Mouse (Mus musculus): ENCODE results near the gene Fosl1. TPM values are rescaled to one million over a fixed set of nuclear protein-coding genes. Genes with fewer than 3 reads are reported as not detected.

Gene Fosl1
- polyA plus RNA-seq, 1 experiment from 2014 or later = not detected

GRCm38 (mm10) chr19:5448354-5449150, 1.2 kb downstream of the Fosl1 start:
- 3% methylated on average over 36 of the region's 36 CpGs for WGBS (ENCODE audit: insufficient replicate concordance)
- Histone ChIP-seq H3K9me3 (replicated peaks; ENCODE audit: control insufficient read depth, low read length) (no peaks in the 10 kb centered on the region), H3K4me1 (ENCODE audit: control insufficient read depth, low read depth, low read length) (peaks cover 22% of the 10 kb centered on the region), H3K36me3 (ENCODE audit: control insufficient read depth, insufficient read depth) (no peaks in the 10 kb centered on the region), H3K4me3 (ENCODE audit: low read depth, low read length) (peak overlapping the region; percentile 66), H3K9ac (ENCODE audit: low read depth, low read length) (no peak overlapping the region), H3K27ac (ENCODE audit: low read length) (no peak overlapping the region), H3K4me2 (ENCODE audit: low read depth, low read length) (peak overlapping the region; percentile 87), H3K27me3 (ENCODE audit: control insufficient read depth, insufficient read depth, low read depth, low read length) (peaks cover 52% of the 10 kb centered on the region)
- ATAC-seq (ENCODE audit: low read depth) = peak; percentile 61

- Histone ChIP-seq H3K4me3 (ENCODE audit: low read depth, low read length) (no peak overlapping the region), H3K4me2 (ENCODE audit: low read depth, low read length) (no peak overlapping the region), H3K27ac (ENCODE audit: low read length) (no peak overlapping the region), H3K4me1 (ENCODE audit: control insufficient read depth, low read depth, low read length) (peaks cover 22% of the 10 kb centered on the region), H3K9ac (ENCODE audit: low read depth, low read length) (no peak overlapping the region), H3K27me3 (ENCODE audit: control insufficient read depth, insufficient read depth, low read depth, low read length) (peaks cover 51% of the 10 kb centered on the region), H3K36me3 (ENCODE audit: control insufficient read depth, insufficient read depth) (no peaks in the 10 kb centered on the region), H3K9me3 (replicated peaks; ENCODE audit: control insufficient read depth, low read length) (no peaks in the 10 kb centered on the region)
- ATAC-seq (ENCODE audit: low read depth) = no peak
- 59% methylated on average over 3 of the region's 3 CpGs for WGBS (ENCODE audit: insufficient replicate concordance)
Observed at GRCm38 (mm10) chr19:5449673-5450072, 2.3 kb downstream of the Fosl1 start.

- 50% methylated on average over 6 of the region's 6 CpGs for WGBS (ENCODE audit: insufficient replicate concordance)
- H3K9ac ChIP-seq (ENCODE audit: low read depth, low read length) = no peak overlapping the region
- peaks cover 35% of the 10 kb centered on the region for H3K4me1 ChIP-seq (ENCODE audit: control insufficient read depth, low read depth, low read length)
- H3K27ac ChIP-seq (ENCODE audit: low read length) = no peak overlapping the region
- no peaks in the 10 kb centered on the region for H3K36me3 ChIP-seq (ENCODE audit: control insufficient read depth, insufficient read depth)
- no peaks in the 10 kb centered on the region for H3K9me3 ChIP-seq (replicated peaks; ENCODE audit: control insufficient read depth, low read length)
- ATAC-seq (ENCODE audit: low read depth) = no peak
- H3K4me3 ChIP-seq (ENCODE audit: low read depth, low read length) = no peak overlapping the region
- peaks cover 42% of the 10 kb centered on the region for H3K27me3 ChIP-seq (ENCODE audit: control insufficient read depth, insufficient read depth, low read depth, low read length)
- H3K4me2 ChIP-seq (ENCODE audit: low read depth, low read length) = no peak overlapping the region
Observed at GRCm38 (mm10) chr19:5451766-5452165, 4.4 kb downstream of the Fosl1 start.

GRCm38 (mm10) chr19:5455037-5455436, 7.7 kb downstream of the Fosl1 start:
- Histone ChIP-seq H3K9ac (ENCODE audit: low read depth, low read length) (no peak overlapping the region), H3K4me3 (ENCODE audit: low read depth, low read length) (no peak overlapping the region), H3K27me3 (ENCODE audit: control insufficient read depth, insufficient read depth, low read depth, low read length) (peaks cover 9% of the 10 kb centered on the region), H3K27ac (ENCODE audit: low read length) (no peak overlapping the region), H3K36me3 (ENCODE audit: control insufficient read depth, insufficient read depth) (no peaks in the 10 kb centered on the region), H3K9me3 (replicated peaks; ENCODE audit: control insufficient read depth, low read length) (no peaks in the 10 kb centered on the region), H3K4me2 (ENCODE audit: low read depth, low read length) (no peak overlapping the region), H3K4me1 (ENCODE audit: control insufficient read depth, low read depth, low read length) (peaks cover 27% of the 10 kb centered on the region)
- 74% methylated on average over 12 of the region's 12 CpGs for WGBS (ENCODE audit: insufficient replicate concordance)
- ATAC-seq (ENCODE audit: low read depth) = no peak

GRCm38 (mm10) chr19:5455568-5455967, 8.2 kb downstream of the Fosl1 start:
- Histone ChIP-seq H3K9ac (ENCODE audit: low read depth, low read length) (no peak overlapping the region), H3K4me2 (ENCODE audit: low read depth, low read length) (0 out of 2 replicates have a peak overlapping the region, but pooled peaks have one; percentile 6), H3K27me3 (ENCODE audit: control insufficient read depth, insufficient read depth, low read depth, low read length) (peaks cover 4% of the 10 kb centered on the region; the same call in 1 of the 2 replicates), H3K9me3 (replicated peaks; ENCODE audit: control insufficient read depth, low read length) (no peaks in the 10 kb centered on the region), H3K4me1 (ENCODE audit: control insufficient read depth, low read depth, low read length) (peaks cover 27% of the 10 kb centered on the region), H3K36me3 (ENCODE audit: control insufficient read depth, insufficient read depth) (no peaks in the 10 kb centered on the region), H3K27ac (ENCODE audit: low read length) (no peak overlapping the region), H3K4me3 (ENCODE audit: low read depth, low read length) (no peak overlapping the region)
- WGBS (ENCODE audit: insufficient replicate concordance) = 55% methylated on average over 8 of the region's 8 CpGs
- no peak for ATAC-seq (ENCODE audit: low read depth)

GRCm38 (mm10) chr19:5456241-5456921, 9.0 kb downstream of the Fosl1 start:
- Histone ChIP-seq H3K4me1 (ENCODE audit: control insufficient read depth, low read depth, low read length) (peaks cover 33% of the 10 kb centered on the region), H3K27ac (ENCODE audit: low read length) (no peak overlapping the region), H3K4me2 (ENCODE audit: low read depth, low read length) (peak overlapping the region; percentile 100), H3K27me3 (ENCODE audit: control insufficient read depth, insufficient read depth, low read depth, low read length) (no peaks in the 10 kb centered on the region), H3K36me3 (ENCODE audit: control insufficient read depth, insufficient read depth) (no peaks in the 10 kb centered on the region), H3K9me3 (replicated peaks; ENCODE audit: control insufficient read depth, low read length) (no peaks in the 10 kb centered on the region), H3K9ac (ENCODE audit: low read depth, low read length) (peak overlapping the region; percentile 77), H3K4me3 (ENCODE audit: low read depth, low read length) (peak overlapping the region; percentile 80)
- 3% methylated on average over 26 of the region's 26 CpGs for WGBS (ENCODE audit: insufficient replicate concordance)
- ATAC-seq (ENCODE audit: low read depth) = no peak

- WGBS (ENCODE audit: insufficient replicate concordance) = under 1% methylated on average over 69 of the region's 70 CpGs
- peak; percentile 89 for ATAC-seq (ENCODE audit: low read depth)
Observed at GRCm38 (mm10) chr19:5456922-5457745, 9.8 kb downstream of the Fosl1 start.

GRCm38 (mm10) chr19:5457746-5458442, 10.5 kb downstream of the Fosl1 start, which contains the start of gene Ccdc85b:
Ccdc85b (minus strand) TSS chr19:5457894.
- peaks cover 34% of the 10 kb centered on the region for H3K4me1 ChIP-seq (ENCODE audit: control insufficient read depth, low read depth, low read length)

More at GRCm38 (mm10) chr19:5456922-5457745, 9.8 kb downstream of the Fosl1 start:
- peak overlapping the region; percentile 80 for H3K4me3 ChIP-seq (ENCODE audit: low read depth, low read length)
- peak overlapping the region; percentile 77 for H3K9ac ChIP-seq (ENCODE audit: low read depth, low read length)
- peaks cover 34% of the 10 kb centered on the region for H3K4me1 ChIP-seq (ENCODE audit: control insufficient read depth, low read depth, low read length)
- no peaks in the 10 kb centered on the region for H3K36me3 ChIP-seq (ENCODE audit: control insufficient read depth, insufficient read depth)
- H3K27me3 ChIP-seq (ENCODE audit: control insufficient read depth, insufficient read depth, low read depth, low read length) = no peaks in the 10 kb centered on the region
- H3K9me3 ChIP-seq (replicated peaks; ENCODE audit: control insufficient read depth, low read length) = no peaks in the 10 kb centered on the region
- peak overlapping the region; percentile 100 for H3K4me2 ChIP-seq (ENCODE audit: low read depth, low read length)
- H3K27ac ChIP-seq (ENCODE audit: low read length) = peak overlapping the region; percentile 78

More at GRCm38 (mm10) chr19:5457746-5458442, 10.5 kb downstream of the Fosl1 start, which contains the start of gene Ccdc85b:
- peak within 1 kb of the TSS; percentile 100 for H3K4me2 ChIP-seq (ENCODE audit: low read depth, low read length)
- no peaks in the 10 kb centered on the region for H3K36me3 ChIP-seq (ENCODE audit: control insufficient read depth, insufficient read depth)
- H3K9ac ChIP-seq (ENCODE audit: low read depth, low read length) = peak within 1 kb of the TSS; percentile 77
- peak within 1 kb of the TSS; percentile 80 for H3K4me3 ChIP-seq (ENCODE audit: low read depth, low read length)
- no peaks in the 10 kb centered on the region for H3K27me3 ChIP-seq (ENCODE audit: control insufficient read depth, insufficient read depth, low read depth, low read length)
- no peaks in the 10 kb centered on the region for H3K9me3 ChIP-seq (replicated peaks; ENCODE audit: control insufficient read depth, low read length)
- peak within 1 kb of the TSS; percentile 78 for H3K27ac ChIP-seq (ENCODE audit: low read length)
- ATAC-seq (ENCODE audit: low read depth) = no peak
- 13% methylated on average over 14 of the region's 14 CpGs for WGBS (ENCODE audit: insufficient replicate concordance)

Data from liver, embryonic 16.5 days (tissue).